Mouse (Mus musculus): ENCODE data around the gene Fbxl16.

GRCm38 (mm10) chr17:25837076-25837410, 28.2 kb downstream of the Fbxl16 start, which contains the start of gene Rhbdl1:
- TF ChIP-seq CTCF (IDR thresholded peaks at IDR 0.05; ENCODE audit: low read depth, low read length) = no peak
- TF ChIP-seq POLR2A (IDR thresholded peaks at IDR 0.05; ENCODE audit: insufficient read depth, low read length) = no peak
- TF ChIP-seq EP300 (IDR thresholded peaks at IDR 0.05; ENCODE audit: insufficient read depth, low read depth, low read length) = no peak
